Mouse (Mus musculus) ES-Bruce4 (cell line): ENCODE data around the gene Brk1.

Source experiments
- CTCF ChIP-seq: IDR thresholded peaks from one replicate; pipeline ENCODE4 v1.8.1; 2011; ENCODE audit warnings: low read depth, low read length
- EP300 ChIP-seq: IDR thresholded peaks from 2 replicates; pipeline ENCODE4 v1.6.1; 2011; ENCODE audit warnings: low read depth, low read length; ENCODE audit not compliant: insufficient read depth
- POLR2A ChIP-seq: IDR thresholded peaks from one replicate; pipeline ENCODE4 v1.8.1; 2011; ENCODE audit warnings: low read length; ENCODE audit not compliant: insufficient read depth

GRCm38 (mm10) chr6:113643967-113644366 is 39.4 kb downstream of the Brk1 start:
- TF ChIP-seq EP300 (no peak), CTCF (no peak), POLR2A (no peak)
